Mouse (Mus musculus): ENCODE results near the gene Pgpep1l. TPM values are rescaled to one million over a fixed set of nuclear protein-coding genes. Genes with fewer than 3 reads are reported as not detected.

The Pgpep1l gene
- total RNA-seq, 2 experiments from 2014 or later = 0.32 TPM; not detected in 1

DNA sequence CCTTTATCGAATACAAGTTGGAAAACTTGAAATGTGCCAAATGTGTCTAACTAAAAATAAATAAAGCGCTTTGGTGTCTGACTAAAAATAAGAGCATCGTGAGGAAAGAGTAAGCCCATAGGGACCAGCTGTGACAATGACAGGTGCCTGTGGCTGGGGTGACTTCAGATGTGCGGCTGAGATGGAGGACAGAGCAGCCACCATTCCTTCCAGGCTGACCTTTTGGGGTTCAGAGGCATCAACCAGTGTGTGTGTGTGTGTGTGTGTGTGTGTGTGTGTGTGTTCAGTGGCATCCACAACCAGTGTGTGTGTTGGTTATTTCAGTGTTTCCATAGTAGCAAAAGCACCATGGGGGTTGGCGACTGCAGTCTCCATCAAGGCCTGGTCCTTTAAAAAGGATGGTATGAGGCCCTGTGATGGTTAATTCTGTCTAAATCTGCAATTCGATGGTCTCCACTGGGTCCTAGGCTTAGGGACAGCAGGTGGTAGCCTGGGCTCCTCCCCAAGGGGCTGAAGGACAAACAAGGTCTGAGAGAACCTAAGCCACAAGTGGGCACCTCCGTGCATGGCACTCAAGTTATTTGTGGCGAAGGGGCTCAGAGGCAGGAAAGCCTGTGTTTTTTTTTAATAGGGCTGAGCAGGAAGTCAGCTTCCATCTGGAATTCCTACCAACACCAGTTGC lies 546 bp downstream of the Pgpep1l start:
- DNase-seq (ENCODE audit: low spot score in 2 of 2) = no peak

DNA sequence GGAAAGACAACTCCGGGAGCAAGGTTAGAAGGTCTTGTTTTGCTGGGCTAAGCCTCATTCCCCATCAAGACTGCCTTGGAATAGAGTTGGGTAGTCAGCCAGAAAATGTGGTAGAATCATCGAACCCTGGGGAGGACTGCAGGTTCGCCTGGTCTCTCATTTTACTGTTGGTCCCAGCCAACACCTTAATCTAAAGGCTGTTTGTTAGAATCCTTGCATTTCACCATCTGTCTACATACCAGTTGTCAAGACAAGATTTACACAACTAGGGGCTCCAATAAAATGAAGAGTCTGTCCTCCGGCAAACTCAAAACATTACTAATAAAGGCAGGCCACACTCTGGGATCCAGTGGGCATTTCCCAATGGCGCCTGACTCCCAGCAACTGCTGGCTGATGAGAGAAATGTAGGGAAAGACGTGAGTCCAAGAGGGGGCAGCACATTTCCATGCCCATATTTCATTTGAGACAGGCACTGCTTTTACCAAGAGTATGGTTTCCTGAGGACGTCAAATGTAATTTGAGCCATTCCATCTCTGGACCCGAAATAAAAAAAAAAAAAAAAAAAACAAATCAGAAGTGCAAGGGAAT lies 1.3 kb downstream of the Pgpep1l start:
- DNase-seq (ENCODE audit: low spot score in 2 of 2) = no peak

DNA sequence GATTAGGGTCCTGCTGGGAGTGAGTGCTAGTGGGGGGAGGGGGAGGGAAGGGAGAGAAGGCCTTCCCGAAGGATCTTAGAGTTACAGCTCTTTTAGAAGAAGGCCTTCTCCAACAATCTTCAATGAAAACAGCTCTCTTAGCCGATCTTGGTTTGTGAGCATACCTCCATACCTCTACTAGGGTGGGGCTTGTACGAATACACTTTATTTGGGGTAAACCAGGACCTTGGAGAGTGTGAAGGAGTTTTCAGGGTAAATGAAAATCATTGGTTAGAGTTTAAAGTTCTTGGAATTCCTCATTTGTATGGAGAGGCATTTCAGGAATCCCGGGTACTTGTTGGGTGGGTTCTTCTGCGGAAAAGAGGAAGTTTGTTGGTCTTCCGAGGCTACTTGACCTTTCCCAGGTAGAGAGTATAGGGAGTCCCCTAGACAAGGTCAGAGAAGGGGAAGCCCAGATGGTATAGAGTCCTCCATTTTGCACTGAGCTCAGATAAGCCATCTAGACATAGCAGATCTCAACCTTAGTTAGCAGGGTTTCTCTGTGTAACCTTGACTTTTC lies 4.4 kb downstream of the Pgpep1l start:
- DNase-seq (ENCODE audit: low spot score in 2 of 2) = no peak

DNA sequence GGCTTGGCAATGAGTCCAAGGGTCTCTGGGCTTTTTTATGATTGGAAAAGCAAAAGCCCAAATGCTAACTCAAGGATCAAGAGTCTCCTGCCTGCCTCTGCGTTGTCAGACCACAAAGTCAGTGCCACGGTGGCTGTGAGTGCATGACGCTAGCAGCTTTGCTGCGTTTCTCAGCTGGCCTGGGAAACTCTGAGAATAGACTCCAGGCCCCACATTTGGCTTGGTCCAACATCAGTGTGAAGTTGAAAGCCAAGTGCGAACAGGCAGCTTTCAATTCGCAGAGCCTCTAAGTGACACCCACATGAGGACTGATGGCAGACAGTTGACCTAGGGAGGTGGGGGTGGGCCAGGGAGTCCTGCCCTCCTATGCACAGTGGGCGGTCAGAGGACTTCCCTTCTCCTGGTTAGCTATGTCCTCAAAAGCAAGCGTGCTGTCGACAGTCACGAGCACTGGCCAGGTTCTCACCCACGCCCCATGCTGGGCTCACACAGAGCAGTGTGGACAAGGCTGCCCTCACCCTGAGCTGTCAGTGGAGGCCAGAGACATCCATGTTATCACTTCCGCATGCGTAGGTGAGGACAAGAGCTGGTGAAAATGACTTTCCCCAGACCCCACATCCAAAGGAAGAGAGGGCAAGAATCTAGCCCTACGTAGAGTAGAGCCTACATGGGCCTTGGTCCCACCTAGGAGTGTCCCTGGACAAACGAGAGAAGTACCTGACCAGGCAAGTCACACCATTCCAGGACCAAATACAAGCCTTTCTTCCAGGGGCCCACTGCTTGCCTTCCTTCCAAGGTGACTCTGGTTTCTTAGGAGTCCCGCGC lies 5.5 kb downstream of the Pgpep1l start:
- no peak for DNase-seq (ENCODE audit: low spot score in 2 of 2)

DNA sequence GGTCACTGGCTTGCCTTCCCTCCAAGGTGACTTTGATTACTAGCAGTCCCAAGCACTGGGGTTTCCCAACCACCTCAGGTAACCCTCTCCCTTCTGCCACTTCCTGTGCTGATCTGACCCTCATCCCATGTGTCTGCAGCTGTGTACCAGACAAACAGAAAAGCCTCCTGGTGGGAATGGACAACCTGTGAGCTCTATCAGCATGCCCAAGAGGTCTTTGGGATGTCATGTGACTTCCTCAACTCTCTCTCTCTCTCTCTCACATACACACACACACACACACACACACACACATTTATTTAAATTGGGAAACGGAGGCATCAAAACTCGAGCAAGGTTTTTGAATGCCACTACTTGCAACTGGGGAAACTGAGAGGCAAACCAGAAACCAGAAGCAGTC lies 6.3 kb downstream of the Pgpep1l start:
- no peak for DNase-seq (ENCODE audit: low spot score in 2 of 2)

DNA sequence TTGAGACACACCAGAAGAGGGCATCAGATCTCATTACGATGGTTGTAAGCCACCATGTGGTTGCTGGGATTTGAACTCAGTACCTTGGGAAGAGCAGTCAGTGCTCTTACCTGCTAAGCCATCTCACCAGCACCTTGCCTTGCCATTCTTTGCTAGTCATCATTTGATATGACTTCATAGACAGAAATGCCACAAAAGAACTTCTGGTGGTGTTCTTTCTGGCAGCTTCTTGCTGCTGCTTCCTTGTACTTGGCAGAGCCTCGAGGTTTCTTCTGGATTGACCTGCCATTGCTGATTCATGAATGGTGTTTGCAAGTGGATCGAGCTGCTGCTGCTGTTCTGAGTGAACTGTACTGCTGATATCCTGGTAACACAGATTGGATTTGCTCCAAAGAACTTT lies 13.1 kb downstream of the Pgpep1l start:
- DNase-seq (ENCODE audit: low spot score in 2 of 2) = no peak

DNA sequence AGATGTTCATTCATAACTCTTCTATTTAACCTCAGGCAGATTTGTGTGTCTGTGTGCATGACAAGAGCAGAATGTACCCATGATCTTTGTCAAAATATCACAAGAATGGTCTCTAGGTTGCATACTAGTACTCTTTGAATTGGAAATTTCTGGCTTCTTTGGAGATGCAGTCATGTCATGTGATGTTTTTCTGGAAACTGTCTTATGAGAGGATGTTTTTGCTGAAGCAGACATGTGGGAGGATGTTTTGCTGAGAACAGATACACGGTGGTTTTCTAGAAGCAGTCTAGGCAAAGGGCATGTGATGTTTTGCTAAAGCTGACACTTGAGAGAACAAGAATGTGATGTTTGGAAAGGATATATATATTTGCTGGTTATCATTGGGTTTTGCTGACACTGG lies 13.6 kb downstream of the Pgpep1l start:
- no peak for DNase-seq (ENCODE audit: low spot score in 2 of 2)

DNA sequence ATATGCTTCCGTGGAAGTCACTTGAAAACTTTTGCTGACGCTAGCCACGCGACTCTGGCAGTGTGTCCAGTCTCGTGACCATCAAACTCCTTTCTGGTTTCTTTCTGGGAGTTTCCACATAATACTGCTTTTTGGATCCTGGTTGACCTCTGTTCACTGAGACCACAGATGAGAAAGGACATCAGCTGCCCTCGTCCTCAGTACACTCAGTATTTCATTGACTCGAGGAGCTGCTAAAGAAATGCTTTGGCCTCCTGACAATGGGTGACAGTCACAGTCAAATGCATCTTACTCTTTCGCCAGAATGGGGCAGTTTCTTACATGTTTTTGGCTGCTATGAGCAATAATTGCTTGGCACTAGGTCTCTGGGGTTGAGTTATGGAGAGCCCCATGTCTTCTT lies 17.8 kb downstream of the Pgpep1l start:
- DNase-seq (ENCODE audit: low spot score in 2 of 2) = no peak

DNA sequence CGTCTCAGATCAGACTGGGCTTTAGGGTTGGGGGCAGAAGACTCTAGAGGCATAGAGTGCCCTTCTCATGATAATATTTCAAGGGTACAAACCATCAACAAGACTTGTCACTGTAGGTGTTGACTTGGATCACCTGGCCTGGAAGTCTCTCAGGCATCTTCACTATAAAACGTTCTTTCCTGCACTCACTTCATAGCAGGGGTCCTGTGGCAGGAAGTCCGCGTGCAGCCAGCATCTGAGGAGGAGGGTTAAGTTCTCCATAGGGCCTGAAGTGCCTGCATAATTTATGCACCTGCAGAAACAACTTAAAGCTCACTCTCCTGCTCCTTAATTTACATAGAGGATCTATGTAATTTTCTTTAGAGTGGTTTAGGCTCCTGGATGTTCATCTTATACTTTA lies 18.4 kb downstream of the Pgpep1l start:
- DNase-seq (ENCODE audit: low spot score in 2 of 2) = no peak

DNA sequence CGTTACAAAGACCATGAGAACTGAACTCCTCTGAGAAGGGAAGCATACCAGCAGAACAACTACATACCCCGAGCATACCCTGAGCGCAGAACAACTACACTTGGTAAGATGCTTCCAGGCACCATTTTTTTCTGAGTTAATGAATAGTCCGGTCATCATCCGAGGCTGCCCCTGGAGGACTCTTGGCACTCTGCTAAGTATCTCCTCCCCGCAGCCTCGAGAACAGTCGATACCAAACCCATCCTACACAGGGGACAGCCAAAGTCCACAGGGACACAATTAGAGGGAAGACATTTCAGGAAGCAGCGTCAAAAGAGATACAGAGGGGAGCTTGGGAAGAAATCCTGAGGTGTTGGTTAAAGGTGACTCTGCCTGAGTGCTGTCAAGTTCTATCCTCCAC lies 22.8 kb downstream of the Pgpep1l start:
- no peak for DNase-seq (ENCODE audit: low spot score in 2 of 2)

DNA sequence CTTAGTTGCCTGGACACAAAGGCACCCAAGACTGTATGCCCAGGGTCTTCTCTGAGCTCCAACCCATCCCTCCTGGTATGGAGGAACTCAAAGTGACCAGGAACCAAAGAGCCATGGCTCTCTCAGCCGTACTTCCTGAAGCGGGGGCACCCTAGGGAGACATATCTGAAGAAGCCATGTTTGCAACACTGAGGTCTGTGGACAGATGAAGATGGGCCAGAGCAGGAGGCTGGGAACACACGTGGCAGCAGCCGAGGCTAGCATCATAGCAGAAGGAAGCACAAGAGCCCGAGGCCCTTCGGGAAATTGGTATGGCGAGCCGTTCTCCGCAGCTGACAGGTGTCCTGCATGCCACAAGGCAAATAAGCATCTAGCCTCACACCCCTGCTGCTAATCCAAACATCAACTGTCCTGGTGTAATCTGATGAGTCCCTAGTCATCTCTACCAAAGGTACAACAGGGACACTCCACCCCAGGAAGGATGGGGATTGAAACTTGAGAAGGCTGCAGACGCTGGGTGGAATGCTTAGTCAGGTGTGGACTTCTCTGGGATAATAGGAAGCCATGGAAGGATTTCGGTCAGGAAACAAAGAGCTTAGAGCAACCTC lies 24.7 kb downstream of the Pgpep1l start:
- DNase-seq (ENCODE audit: low spot score in 2 of 2) = no peak

DNA sequence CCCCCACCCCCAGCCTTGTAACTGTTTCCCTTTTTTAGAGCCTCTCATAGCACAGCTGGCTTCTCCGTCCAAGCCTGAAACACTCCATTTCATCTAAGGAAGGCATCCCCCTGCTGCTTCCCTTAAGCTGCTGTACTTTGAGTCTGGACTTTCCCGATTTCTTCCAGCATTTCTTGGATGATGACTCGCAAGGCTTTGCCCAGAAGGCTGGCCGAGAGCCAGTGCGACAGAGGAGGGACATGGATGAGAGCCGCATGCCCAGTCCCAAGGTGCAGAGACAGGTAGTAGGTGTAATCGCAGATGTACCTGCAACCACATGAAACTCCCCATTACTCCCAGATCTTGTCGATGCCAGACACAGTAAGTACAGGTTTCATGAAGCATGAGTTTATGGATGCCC lies 27.2 kb downstream of the Pgpep1l start:
- no peak for DNase-seq (ENCODE audit: low spot score in 2 of 2)

DNA sequence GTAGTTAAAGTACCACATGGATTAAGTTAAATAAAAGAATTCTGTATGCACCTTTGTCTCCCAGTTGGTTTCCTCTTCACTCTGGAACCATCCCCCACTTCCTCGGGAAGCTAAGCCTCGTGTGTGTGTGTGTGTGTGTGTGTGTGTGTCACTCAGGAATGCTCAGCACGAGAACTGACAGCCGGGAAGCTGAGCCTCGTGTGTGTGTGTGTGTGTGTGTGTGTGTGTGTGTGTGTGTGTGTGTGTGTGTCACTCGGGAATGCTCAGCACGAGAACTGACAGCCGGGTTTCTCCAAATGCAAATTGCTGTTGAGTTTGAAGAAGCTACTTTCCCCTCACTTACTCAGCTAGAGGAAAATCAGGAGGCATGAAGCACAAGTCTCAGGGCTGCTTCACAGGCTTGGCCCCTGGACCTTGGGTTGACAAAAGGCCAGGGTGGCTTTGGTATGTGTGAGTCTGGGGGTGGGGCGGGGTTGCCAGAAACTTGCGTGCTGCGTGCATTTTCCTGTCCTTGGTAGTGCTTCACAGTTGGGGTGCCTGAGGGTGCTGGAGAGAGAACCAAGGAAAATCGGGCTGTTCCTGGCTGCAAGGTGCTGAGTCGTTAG lies 30.3 kb downstream of the Pgpep1l start:
- no peak for DNase-seq (ENCODE audit: low spot score in 2 of 2)

DNA sequence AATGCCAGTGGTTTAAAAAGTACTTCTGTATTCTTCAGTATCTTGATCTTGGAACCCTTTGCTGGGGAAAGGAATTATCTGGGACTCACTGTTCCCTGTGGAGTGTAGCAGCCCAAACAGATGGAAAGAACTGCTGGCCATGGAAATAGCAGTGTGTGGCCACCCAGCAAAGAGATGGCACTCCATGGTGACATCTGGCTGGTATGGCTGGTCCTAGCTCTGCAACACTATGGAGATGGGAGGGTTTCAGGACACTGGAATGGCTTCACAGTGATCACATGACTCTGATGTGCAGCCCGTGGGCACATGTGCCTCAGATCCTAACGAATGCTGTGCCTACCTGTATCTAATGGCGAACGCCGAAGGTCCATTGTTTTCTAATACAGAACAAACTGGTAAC lies 31.5 kb downstream of the Pgpep1l start:
- no peak for DNase-seq (ENCODE audit: low spot score in 2 of 2)

DNA sequence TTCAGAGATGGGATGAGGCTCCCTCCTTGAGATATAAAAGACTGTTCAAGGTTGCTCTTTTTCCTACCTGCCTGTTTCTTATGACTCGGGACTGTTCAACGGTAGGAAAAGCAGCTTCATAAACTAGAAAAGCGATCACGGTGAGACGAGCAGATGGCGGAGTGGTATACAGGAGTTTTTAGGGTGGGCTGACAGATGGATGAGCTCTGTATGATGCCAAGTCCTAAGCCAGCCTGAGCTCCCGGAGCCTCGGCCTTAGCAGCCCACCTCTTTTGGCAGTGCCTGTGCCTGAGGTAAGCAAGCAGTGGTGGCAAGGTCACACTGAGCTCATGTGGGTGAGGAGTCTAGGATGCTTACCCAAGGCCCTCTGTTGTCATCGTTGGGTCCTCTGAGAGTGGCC lies 33.2 kb downstream of the Pgpep1l start:
- DNase-seq (ENCODE audit: low spot score in 2 of 2) = no peak

DNA sequence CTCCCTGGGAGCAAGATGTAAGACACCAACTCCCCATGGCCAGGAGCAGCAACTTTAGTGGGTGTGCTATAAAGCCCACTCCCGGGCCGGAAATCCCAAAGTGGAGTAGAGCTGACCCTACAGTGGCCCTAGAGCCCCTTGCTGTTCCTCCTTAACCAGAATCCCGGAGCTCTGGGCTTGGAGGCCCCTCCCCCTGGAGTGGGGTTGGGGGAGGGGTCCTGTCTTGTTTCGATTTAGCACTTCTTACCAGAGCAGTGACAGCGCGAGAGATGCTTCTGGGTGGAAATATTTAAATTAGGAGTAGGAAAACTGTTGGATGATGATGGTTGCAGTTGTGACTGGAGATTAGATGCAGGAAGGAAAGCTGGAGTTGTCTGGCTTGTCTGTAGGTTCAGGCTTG lies 35.5 kb downstream of the Pgpep1l start:
- no peak for DNase-seq (ENCODE audit: low spot score in 2 of 2)

DNA sequence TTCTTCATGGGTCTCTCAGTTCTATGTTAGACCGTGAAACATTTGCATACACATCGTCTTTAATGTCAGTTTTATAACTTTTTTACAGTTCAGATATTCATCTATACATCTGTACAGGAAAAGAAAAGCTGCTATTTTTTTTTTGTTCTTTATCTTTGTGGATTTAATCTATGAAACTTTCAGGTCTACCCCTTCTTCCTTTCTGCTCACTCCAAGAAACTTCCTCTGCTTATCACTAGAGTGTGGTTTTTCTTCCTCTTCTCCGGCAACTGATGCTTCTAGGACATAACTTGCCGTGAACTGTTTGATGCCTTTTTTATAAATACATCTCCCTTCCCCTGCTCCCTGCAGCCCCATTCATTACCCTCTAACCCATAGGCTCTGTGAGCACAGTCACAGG lies 36.4 kb downstream of the Pgpep1l start:
- DNase-seq (ENCODE audit: low spot score in 2 of 2) = no peak

DNA sequence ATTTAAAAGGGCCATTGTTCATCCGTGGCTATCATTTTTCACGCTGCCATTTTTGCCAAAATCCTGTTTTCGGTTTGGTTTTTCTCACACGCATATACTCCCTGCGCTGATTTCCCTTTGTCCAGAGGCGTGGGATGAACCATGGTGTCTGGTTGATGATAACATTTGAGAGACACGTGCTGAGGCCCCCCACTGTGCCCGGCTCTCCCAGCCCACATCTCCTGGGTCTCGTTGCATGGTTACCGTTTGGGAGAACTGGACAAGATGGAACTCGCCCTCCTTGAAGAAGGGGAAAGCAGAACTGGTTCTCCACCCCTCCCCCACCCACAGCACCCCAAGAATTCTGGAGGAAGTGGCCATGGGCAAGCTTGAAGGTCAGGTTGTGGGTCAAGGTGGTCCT lies 37.0 kb downstream of the Pgpep1l start:
- no peak for DNase-seq (ENCODE audit: low spot score in 2 of 2)

DNA sequence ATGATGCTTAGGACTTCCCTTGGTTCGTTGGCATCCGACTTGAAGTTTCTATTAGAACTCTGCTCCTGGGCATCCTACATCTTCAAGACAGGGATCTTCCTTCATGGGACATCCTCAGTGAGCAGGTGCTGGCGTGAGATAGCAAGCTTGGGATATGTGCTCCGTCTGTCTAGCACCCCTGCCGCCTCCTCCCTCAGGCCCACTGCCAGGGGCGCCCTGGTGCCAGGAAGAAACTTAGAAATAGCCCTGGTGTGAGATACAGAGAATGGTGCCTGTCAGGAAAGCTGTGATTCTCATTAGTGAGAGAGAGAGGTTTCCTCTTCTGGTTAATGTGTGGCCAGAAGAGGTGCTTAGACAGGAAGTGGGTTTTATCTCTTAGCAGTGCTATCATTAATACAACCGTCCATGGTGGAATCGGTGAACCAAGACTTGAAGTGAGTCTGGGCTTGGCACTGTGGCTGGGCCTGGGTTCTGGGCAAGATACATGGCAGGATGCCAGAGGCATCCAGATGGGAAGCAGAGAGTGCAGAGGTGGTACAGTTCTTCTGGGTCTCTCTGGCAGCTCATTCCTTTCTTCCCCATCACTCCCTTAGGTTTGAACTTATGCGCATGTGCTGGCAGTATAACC lies 38.5 kb downstream of the Pgpep1l start:
- no peak for DNase-seq (ENCODE audit: low spot score in 2 of 2)

DNA sequence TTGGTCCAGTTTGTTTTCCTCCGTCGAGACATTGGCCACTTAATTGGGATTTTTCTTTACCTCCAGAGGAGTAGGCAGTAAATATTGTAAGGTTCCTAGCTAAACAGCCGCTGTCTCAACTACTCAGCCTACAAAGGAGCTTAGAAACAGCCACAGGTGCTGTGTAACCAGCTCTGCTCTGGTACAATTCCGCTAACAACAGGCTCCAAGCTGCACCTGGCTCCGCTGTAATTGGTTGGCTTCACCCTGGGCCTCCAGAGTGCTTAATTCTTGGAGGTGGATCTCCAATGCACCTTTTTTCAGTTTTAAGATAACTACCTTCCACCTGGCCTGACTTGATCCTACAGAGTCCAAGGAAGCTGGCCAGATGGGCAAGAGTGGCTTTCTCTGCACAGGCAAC lies 40.0 kb downstream of the Pgpep1l start:
- DNase-seq (ENCODE audit: low spot score in 2 of 2) = no peak

DNA sequence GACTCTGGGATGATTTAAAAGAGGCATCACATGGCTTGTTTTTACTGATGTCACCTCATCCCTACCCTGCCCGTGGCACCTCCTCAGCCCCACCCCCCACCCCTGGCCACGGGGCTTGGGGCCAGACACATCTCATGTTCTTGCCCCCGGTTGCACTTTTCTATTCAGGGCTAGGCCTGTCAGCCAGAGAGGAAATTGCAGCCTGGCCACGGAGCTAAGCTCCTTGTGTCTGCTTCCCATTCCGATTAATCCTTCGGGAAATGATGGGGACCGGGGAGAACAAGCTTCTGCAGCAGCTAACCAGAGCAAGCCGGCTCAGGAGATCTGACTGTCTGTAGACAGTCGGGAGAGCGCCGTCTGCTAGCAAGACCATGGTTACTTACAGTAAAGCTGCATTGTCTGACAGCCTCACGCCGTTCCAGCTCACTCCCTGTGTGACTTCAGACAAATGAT lies 40.7 kb downstream of the Pgpep1l start:
- no peak for DNase-seq (ENCODE audit: low spot score in 2 of 2)

Data from adrenal gland, adult 18-20 months (tissue).